In the genomic region with DNA sequence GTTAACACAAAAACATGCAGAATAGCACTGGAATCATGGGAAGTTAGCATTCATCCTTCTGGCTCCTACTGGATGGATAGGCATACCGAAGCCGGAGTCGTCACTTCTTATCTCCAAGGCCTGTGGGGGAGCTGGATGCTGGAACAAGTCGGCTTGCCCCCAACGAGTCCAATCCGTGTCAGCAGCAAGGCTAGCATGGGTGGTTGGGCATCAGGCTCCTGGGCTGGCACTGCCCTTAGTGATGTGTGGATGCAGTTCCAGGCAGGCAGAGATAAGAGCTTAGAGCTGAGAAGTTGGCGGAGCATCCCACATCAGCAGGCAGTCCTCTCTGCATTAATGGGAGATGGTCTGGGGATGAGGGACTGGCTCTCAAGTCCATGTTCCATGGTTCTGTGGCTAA, we compare ENCODE assay signal across 19 mouse cellular contexts. TPM values are rescaled to one million over a fixed set of nuclear protein-coding genes. Genes with fewer than 3 reads are reported as not detected.
DNase-seq lines count a peak whose midpoint lies in the region; ATAC-seq and TF ChIP-seq lines count a peak whose summit lies in the region.
"Had no signal": no experiment of that assay in that cellular context is flagged by ENCODE, and none has a peak within 500 bp of the region (broad histone marks: within the 10 kb centered on the region; RNA-seq: fewer than 3 reads in every experiment).

No protein-coding gene starts in this region.

- H3K36me3 ChIP-seq in heart, embryonic 15.5 days: no peaks in the 10 kb centered on the region
- H3K36me3 ChIP-seq in heart, embryonic 12.5 days: no peaks in the 10 kb centered on the region
- no peaks in the 10 kb centered on the region for H3K36me3 ChIP-seq in midbrain, embryonic 10.5 days
- H3K36me3 ChIP-seq in midbrain, embryonic 11.5 days (ENCODE audit: control insufficient read depth, insufficient read depth, low read length): no peaks in the 10 kb centered on the region
- no peaks in the 10 kb centered on the region for H3K36me3 ChIP-seq in liver, embryonic 11.5 days (ENCODE audit: control insufficient read depth, insufficient read depth, low read length)
- no peaks in the 10 kb centered on the region; the same call in 1 of the 2 replicates for H3K36me3 ChIP-seq in liver, postnatal 0 days (replicated peaks; ENCODE audit: insufficient read depth, low read length)
- H3K36me3 ChIP-seq: embryonic facial prominence, embryonic 15.5 days; hindbrain, embryonic 13.5 days; limb, embryonic 10.5 days had no signal

- TF ChIP-seq EP300 in liver, postnatal 0 days (IDR thresholded peaks at IDR 0.05; ENCODE audit: low read depth): no peak

- H3K9me3 ChIP-seq in heart, embryonic 15.5 days (replicated peaks): no peaks in the 10 kb centered on the region
- H3K9me3 ChIP-seq in heart, embryonic 12.5 days (replicated peaks): no peaks in the 10 kb centered on the region
- no peaks in the 10 kb centered on the region for H3K9me3 ChIP-seq in midbrain, embryonic 10.5 days (replicated peaks)
- no peaks in the 10 kb centered on the region for H3K9me3 ChIP-seq in midbrain, embryonic 11.5 days (ENCODE audit: control insufficient read depth, low read length)
- no peaks in the 10 kb centered on the region for H3K9me3 ChIP-seq in liver, embryonic 11.5 days (ENCODE audit: control insufficient read depth, low read length)
- H3K9me3 ChIP-seq in liver, postnatal 0 days (ENCODE audit: low read length): no peaks in the 10 kb centered on the region
- H3K9me3 ChIP-seq: embryonic facial prominence, embryonic 15.5 days; hindbrain, embryonic 13.5 days; limb, embryonic 10.5 days had no signal

- TF ChIP-seq CTCF in liver, postnatal 0 days (IDR thresholded peaks at IDR 0.05; ENCODE audit: low read depth): no peak

- WGBS in heart, embryonic 15.5 days: 41% methylated on average over 7 of the region's 7 CpGs
- 39% methylated on average over 7 of the region's 7 CpGs for WGBS in heart, embryonic 12.5 days
- WGBS in midbrain, embryonic 10.5 days: 88% methylated on average over 7 of the region's 7 CpGs
- 88% methylated on average over 7 of the region's 7 CpGs for whole genome bisulfite sequencing in midbrain, embryonic 11.5 days
- WGBS in liver, embryonic 11.5 days: 28% methylated on average over 7 of the region's 7 CpGs
- WGBS in liver, postnatal 0 days (ENCODE audit: insufficient replicate concordance): 51% methylated on average over 7 of the region's 7 CpGs

- DNase-seq in midbrain, embryonic 10.5 days (ENCODE audit: low spot score): no peak
- DNase-seq in midbrain, embryonic 11.5 days (ENCODE audit: low spot score, missing footprints): no peak
- no peak for DNase-seq in liver, embryonic 11.5 days (ENCODE audit: low spot score)
- DNase-seq in liver, postnatal 0 days: no peak
- no peak for DNase-seq in left cerebral cortex, adult 8-10 months (ENCODE audit: low spot score in 2 of 2)
- no peak for DNase-seq in Muller cell, postnatal 12 days (ENCODE audit: inconsistent ontology term)
- DNase-seq: adrenal gland, adult 8-10 months; cerebellum, adult 9-11 months; forebrain, postnatal 0 days; gastrocnemius, postnatal 14 days; kidney, postnatal 36 days; right cerebral cortex, postnatal 4 days; thymus, adult 18-20 months had no signal

- no peak overlapping the region for H3K4me3 ChIP-seq in heart, embryonic 15.5 days
- no peak overlapping the region for H3K4me3 ChIP-seq in heart, embryonic 12.5 days
- H3K4me3 ChIP-seq in midbrain, embryonic 10.5 days: no peak overlapping the region
- H3K4me3 ChIP-seq in midbrain, embryonic 11.5 days (ENCODE audit: low read depth, low read length): no peak overlapping the region
- H3K4me3 ChIP-seq in liver, embryonic 11.5 days (ENCODE audit: low read depth, low read length): peak overlapping the region; percentile 61
- peak overlapping the region; percentile 56; the same call in 1 of the 2 replicates for H3K4me3 ChIP-seq in liver, postnatal 0 days (ENCODE audit: low read depth, low read length)
- H3K4me3 ChIP-seq: embryonic facial prominence, embryonic 15.5 days; hindbrain, embryonic 13.5 days; limb, embryonic 10.5 days had no signal

- no peaks in the 10 kb centered on the region for H3K27me3 ChIP-seq in heart, embryonic 15.5 days
- no peaks in the 10 kb centered on the region for H3K27me3 ChIP-seq in heart, embryonic 12.5 days (replicated peaks)
- peaks cover 18% of the 10 kb centered on the region for H3K27me3 ChIP-seq in midbrain, embryonic 10.5 days (ENCODE audit: low read depth, poor library complexity, severe bottlenecking)
- no peaks in the 10 kb centered on the region for H3K27me3 ChIP-seq in midbrain, embryonic 11.5 days (ENCODE audit: control insufficient read depth, insufficient read depth, low read length)
- H3K27me3 ChIP-seq in liver, embryonic 11.5 days (replicated peaks; ENCODE audit: control insufficient read depth, insufficient read depth, low read length): no peaks in the 10 kb centered on the region
- no peaks in the 10 kb centered on the region for H3K27me3 ChIP-seq in liver, postnatal 0 days (ENCODE audit: insufficient read depth, low read length)
- H3K27me3 ChIP-seq: embryonic facial prominence, embryonic 15.5 days; hindbrain, embryonic 13.5 days had no signal

- H3K27ac ChIP-seq in heart, embryonic 15.5 days: no peak overlapping the region
- H3K27ac ChIP-seq in heart, embryonic 12.5 days (ENCODE audit: poor library complexity, severe bottlenecking): no peak overlapping the region
- peak overlapping the region; percentile 43 for H3K27ac ChIP-seq in midbrain, embryonic 10.5 days (replicated peaks)
- no peak overlapping the region for H3K27ac ChIP-seq in midbrain, embryonic 11.5 days (ENCODE audit: low read depth, low read length)
- H3K27ac ChIP-seq in liver, embryonic 11.5 days (ENCODE audit: low read depth, low read length): no peak overlapping the region
- H3K27ac ChIP-seq in liver, postnatal 0 days (ENCODE audit: low read depth): peak overlapping the region; percentile 80; the same call in 1 of the 2 replicates
- H3K27ac ChIP-seq: embryonic facial prominence, embryonic 15.5 days had no signal

- peak overlapping the region; percentile 16; the same call in 1 of the 2 replicates for H3K4me2 ChIP-seq in heart, embryonic 15.5 days
- H3K4me2 ChIP-seq in heart, embryonic 12.5 days: no peak overlapping the region
- no peak overlapping the region for H3K4me2 ChIP-seq in midbrain, embryonic 11.5 days
- H3K4me2 ChIP-seq in liver, embryonic 11.5 days: peak overlapping the region; percentile 90
- H3K4me2 ChIP-seq in liver, postnatal 0 days (ENCODE audit: low read depth, low read length): peak overlapping the region; percentile 74
- H3K4me2 ChIP-seq: embryonic facial prominence, embryonic 15.5 days had no signal

- H3K9ac ChIP-seq in heart, embryonic 15.5 days: no peak overlapping the region
- H3K9ac ChIP-seq in heart, embryonic 12.5 days: no peak overlapping the region
- H3K9ac ChIP-seq in midbrain, embryonic 11.5 days (ENCODE audit: low read length): no peak overlapping the region
- H3K9ac ChIP-seq in liver, embryonic 11.5 days (ENCODE audit: low read depth, low read length): peak overlapping the region; percentile 78
- peak overlapping the region; percentile 66; the same call in 1 of the 2 replicates for H3K9ac ChIP-seq in liver, postnatal 0 days (replicated peaks)
- H3K9ac ChIP-seq: embryonic facial prominence, embryonic 15.5 days; forebrain, postnatal 0 days; hindbrain, embryonic 13.5 days had no signal

- ATAC-seq in heart, embryonic 15.5 days (replicated peaks; ENCODE audit: insufficient number of reproducible peaks, insufficient read depth, low FRiP score, low read depth): no peak
- ATAC-seq in heart, embryonic 12.5 days (ENCODE audit: insufficient number of reproducible peaks, low FRiP score): no peak
- ATAC-seq in midbrain, embryonic 11.5 days (ENCODE audit: low FRiP score): no peak
- no peak for ATAC-seq in liver, embryonic 11.5 days (replicated peaks; ENCODE audit: low FRiP score)
- ATAC-seq in liver, postnatal 0 days: no peak
- ATAC-seq: intestine, postnatal 0 days had no signal

- H3K4me1 ChIP-seq in heart, embryonic 15.5 days (replicated peaks): peaks cover 56% of the 10 kb centered on the region
- peaks cover 56% of the 10 kb centered on the region for H3K4me1 ChIP-seq in heart, embryonic 12.5 days (replicated peaks)
- H3K4me1 ChIP-seq in midbrain, embryonic 10.5 days: peaks cover 75% of the 10 kb centered on the region
- H3K4me1 ChIP-seq in midbrain, embryonic 11.5 days (ENCODE audit: control insufficient read depth, insufficient read depth, low read length): peaks cover 28% of the 10 kb centered on the region
- peaks cover 79% of the 10 kb centered on the region for H3K4me1 ChIP-seq in liver, embryonic 11.5 days (replicated peaks; ENCODE audit: control insufficient read depth, insufficient read depth, low read length)
- H3K4me1 ChIP-seq in liver, postnatal 0 days (ENCODE audit: insufficient read depth): peaks cover 93% of the 10 kb centered on the region

RNA-seq across cellular contexts. Expression of a gene that starts 13.0 kb away (rescaled TPM):
- 4.6 and 21.3 TPM in 2 replicates for polyA plus RNA-seq in heart, embryonic 15.5 days (2015; fragmentation: Nextera tagmentation; extraction: Ambion mirVana)
- polyA plus RNA-seq in heart, embryonic 12.5 days (2016; fragmentation: Nextera tagmentation; extraction: Ambion mirVana): 4.9 and 6.0 TPM in 2 replicates
- 116 and 163 TPM in 2 replicates for polyA plus RNA-seq in midbrain, embryonic 10.5 days (2016; fragmentation: Nextera tagmentation; extraction: Ambion mirVana)
- 153 and 157 TPM in 2 replicates for polyA plus RNA-seq in midbrain, embryonic 11.5 days (2014; fragmentation: Nextera tagmentation; extraction: Ambion mirVana)
- polyA plus RNA-seq in liver, embryonic 11.5 days (2014; fragmentation: Nextera tagmentation; extraction: Ambion mirVana): 125 and 137 TPM in 2 replicates
- polyA plus RNA-seq in liver, postnatal 0 days (2015; fragmentation: Nextera tagmentation; extraction: Ambion mirVana): 34.0 and 35.4 TPM in 2 replicates
- 10 to 100 TPM; 72.9 to 94.8 (median 80.5) TPM for total RNA-seq in left cerebral cortex, adult 8-10 months (2022)

RNA-seq across cellular contexts. Expression of a gene that starts 29.9 kb away (rescaled TPM):
- polyA plus RNA-seq in heart, embryonic 15.5 days (2015; fragmentation: Nextera tagmentation; extraction: Ambion mirVana): 2.6 and 5.2 TPM in 2 replicates
- polyA plus RNA-seq in heart, embryonic 12.5 days (2016; fragmentation: Nextera tagmentation; extraction: Ambion mirVana): 2.7 and 3.1 TPM in 2 replicates
- polyA plus RNA-seq in midbrain, embryonic 10.5 days (2016; fragmentation: Nextera tagmentation; extraction: Ambion mirVana): 3.8 and 3.9 TPM in 2 replicates
- 2.6 and 2.8 TPM in 2 replicates for polyA plus RNA-seq in midbrain, embryonic 11.5 days (2014; fragmentation: Nextera tagmentation; extraction: Ambion mirVana)
- 11.8 and 11.9 TPM in 2 replicates for polyA plus RNA-seq in liver, embryonic 11.5 days (2014; fragmentation: Nextera tagmentation; extraction: Ambion mirVana)
- 8.9 and 9.6 TPM in 2 replicates for polyA plus RNA-seq in liver, postnatal 0 days (2015; fragmentation: Nextera tagmentation; extraction: Ambion mirVana)
- total RNA-seq in left cerebral cortex, adult 8-10 months (2022): under 1 TPM in 2 of 4 experiments, not detected in 2; 0.27 to 0.30 TPM

Comparison
In these comparisons a context has a peak if more than half of its experiments do, and no peak if none do; other contexts are left out.
1. H3K27ac ChIP-seq: peak in midbrain, embryonic 10.5 days (single experiment) and liver, postnatal 0 days (single experiment); none in heart, embryonic 15.5 days (single experiment), heart, embryonic 12.5 days (single experiment), midbrain, embryonic 11.5 days (single experiment) and liver, embryonic 11.5 days (single experiment).
2. H3K4me2 ChIP-seq: peak in heart, embryonic 15.5 days (single experiment), liver, embryonic 11.5 days (single experiment) and liver, postnatal 0 days (single experiment); none in heart, embryonic 12.5 days (single experiment) and midbrain, embryonic 11.5 days (single experiment).
3. H3K4me3 ChIP-seq: peak in liver, embryonic 11.5 days (single experiment) and liver, postnatal 0 days (single experiment); none in heart, embryonic 15.5 days (single experiment), heart, embryonic 12.5 days (single experiment), midbrain, embryonic 10.5 days (single experiment) and midbrain, embryonic 11.5 days (single experiment).
4. H3K9ac ChIP-seq: peak in liver, embryonic 11.5 days (single experiment) and liver, postnatal 0 days (single experiment); none in heart, embryonic 15.5 days (single experiment), heart, embryonic 12.5 days (single experiment) and midbrain, embryonic 11.5 days (single experiment).